Mouse (Mus musculus) telencephalon, adult 2 months (tissue): ENCODE results near the gene Camta1.
A peak's percentile ranks its signal among the peaks of the same experiment; 100 is the strongest.

ENCODE experiments used
- DNase-seq: peaks from one replicate; pipeline ENCODE4 v3.0.0-alpha.2; 2011; ENCODE audit warnings: low read depth, low spot score

The Camta1 gene

DNA sequence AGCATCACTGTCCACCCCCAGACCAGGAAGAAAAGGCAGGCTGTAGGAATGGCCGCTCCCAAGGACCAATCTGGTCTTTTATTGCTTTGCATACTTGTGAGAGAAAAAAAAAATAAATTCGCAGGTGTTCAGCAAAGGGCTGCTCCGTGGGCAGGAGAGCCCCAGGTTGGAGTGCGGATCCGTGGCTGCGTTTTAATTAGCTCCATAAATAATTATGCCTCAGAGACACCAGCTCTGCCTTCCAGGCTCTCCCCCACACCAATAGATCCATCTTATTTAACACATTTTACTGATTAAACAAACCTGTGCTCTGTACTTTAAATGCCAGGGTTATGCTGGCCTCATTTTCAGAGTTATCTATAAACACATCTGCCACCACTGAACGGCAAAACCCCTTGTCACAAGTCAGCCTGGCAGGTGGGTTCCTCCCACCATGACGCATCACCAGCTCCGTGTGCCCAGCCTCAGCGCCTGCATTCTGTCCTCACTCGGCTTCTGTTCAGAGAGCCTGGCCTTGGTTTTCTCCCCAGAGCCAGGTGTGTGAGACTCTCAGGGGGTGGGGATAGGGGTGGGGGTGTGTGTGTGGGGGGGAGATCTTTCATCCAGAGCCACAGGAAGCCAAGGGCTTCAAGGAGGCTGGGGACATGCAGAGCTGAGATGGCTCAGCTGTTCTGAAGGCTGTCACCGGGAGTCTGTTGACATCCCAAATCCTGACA lies 475.5 kb downstream of the Camta1 start:
- DNase-seq = peak; percentile 18

DNA sequence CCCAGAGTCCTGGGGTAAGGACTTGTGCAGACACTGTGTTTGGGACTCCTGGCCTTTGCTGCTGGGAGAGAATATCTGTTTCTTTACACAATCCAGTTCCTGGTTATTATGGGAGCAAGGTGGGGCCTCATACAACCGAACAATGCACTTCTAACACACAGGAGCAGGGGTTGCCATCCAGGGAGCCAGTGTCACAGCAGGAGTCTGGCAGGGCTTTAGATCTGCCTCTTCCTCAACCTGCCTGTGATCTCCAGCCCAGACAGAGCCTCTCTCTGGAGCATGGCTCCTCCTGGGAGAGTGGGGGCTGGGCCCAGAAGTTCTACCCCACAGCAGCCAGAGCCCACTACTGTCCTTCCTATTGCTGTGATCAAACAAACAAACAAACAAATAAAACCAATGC lies 483.9 kb downstream of the Camta1 start:
- DNase-seq = no peak

DNA sequence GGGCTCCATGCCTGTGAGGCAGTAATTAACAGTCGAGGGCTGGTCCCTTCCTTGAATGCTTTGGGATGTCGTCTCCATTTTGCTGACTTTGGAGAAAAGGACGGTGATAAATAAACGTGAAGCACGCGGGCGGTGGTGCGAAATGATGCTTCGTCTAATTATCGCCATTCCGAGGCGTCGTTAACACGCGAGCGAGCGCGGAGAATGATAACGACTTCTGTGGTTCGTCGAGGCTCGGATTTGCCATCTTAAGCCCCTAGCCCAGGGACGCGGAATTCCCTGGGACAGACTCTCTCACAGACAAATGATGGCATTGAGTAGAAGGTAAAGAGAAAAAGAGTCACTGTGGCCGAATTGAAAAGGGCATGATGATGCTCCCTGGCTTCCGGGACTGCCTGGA lies 485.4 kb downstream of the Camta1 start:
- DNase-seq = no peak

DNA sequence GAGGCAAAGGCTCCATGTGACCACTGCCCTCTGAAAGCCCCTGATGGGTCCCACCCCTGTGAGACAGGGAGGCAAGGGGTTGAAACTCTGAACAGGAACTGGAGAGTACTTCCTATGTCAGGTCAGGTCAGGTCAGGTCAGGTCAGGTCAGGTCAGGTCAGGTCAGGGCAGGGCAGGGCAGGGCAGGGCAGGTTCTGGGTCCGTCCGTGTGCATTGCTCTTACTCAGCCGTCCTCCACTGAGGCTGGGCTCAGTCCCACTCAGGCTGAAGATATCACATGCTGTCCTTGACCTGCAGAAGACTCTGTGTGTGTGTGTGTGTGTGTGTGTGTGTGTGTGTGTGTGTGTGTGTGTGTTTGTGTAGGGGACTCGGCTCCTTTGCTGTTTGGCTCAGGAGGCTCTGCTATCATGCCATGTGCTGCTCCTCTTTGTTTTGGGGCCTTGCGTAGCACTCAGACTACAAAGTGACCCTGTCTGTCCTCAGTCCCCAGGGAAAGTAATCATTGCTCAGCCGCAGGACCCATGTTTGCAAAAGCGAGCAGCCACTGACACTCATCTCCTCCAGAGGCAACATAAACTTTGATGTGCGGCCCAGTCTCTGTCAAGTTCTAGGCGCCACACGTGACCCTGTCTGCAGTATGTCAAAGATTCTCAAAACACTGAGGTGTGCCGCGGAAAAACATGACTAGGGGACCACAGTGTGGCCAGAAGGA lies 488.7 kb downstream of the Camta1 start:
- no peak for DNase-seq

DNA sequence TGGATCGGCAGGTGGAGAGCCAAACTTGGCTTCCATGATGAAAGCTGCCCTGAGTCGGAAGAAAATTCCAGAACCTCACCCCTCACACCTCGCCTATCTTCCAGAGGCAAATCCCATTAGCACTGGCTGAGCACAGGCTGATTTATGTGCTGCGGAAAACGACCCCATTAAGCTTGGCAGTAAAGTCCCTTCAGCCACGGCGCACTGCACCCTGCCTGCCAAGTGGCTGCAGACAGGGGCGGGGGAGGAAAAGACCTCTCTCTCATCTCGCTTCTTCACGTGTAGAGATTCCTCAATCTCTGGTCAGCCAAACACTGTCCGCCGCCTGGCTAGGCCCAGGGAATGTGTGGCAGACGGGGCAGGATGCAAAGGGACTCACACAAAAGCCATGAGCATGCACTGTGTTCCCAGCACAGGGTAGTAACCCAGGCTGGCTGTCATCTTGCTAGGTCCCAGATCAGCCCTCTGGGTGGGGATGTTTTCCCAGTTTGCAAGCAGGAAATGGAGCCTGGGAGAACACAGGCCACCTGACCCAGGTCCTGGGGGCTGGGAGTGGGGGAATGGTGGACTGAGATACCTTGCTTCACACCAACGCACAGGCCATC lies 494.6 kb downstream of the Camta1 start:
- no peak for DNase-seq

DNA sequence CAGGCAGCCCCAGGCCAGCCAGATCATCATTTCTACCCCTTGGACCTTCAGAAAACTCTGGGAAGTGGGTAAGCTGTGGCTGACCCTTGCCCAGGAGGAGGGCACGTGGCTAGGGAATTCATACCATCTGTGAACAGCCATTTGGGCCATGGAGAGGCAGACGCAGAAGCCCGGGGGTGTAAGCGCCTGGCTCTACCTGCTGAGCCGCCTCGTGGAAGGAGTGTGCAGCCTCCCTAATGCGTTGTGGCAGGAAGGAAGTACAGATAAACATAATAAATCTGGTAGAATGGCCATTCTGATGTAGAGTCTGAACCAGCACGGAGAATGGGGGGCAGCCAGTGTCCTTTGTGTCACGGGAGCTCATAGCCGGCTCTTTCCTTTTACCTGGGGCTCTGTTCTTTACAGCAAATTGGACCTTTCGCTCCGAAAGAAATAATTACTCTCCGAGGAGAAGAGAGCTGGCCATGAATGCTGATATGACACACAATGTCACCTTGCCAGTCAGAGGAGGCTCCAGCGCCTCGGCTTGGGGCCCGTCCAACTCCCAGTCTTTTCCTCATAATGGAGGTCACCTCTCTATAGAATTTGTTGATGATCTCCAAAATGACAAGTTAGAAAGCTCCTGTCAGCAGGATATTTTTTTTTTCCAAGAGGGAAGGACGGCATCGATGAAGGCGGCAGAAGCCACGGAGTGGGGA lies 500.6 kb downstream of the Camta1 start:
- no peak for DNase-seq

DNA sequence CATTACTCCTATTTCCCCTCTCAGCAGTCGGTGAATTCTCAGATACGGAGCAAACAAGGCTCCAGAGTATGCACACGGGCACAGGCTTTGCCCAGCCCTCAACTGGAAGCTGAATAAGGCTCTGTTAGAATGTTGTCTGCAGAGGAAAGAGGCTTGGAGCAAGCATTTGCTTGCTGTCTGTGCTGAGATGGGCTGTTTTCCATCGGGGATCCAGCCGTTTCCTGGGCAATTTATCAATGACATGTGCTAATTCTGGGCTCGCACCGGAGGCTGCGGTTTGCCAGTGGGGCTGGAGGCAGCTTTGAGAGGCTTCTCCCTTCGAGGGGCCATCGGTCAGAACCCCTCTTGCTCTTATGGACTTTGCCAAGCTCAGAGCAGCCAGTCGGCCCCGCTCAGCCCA lies 506.2 kb downstream of the Camta1 start:
- no peak for DNase-seq

DNA sequence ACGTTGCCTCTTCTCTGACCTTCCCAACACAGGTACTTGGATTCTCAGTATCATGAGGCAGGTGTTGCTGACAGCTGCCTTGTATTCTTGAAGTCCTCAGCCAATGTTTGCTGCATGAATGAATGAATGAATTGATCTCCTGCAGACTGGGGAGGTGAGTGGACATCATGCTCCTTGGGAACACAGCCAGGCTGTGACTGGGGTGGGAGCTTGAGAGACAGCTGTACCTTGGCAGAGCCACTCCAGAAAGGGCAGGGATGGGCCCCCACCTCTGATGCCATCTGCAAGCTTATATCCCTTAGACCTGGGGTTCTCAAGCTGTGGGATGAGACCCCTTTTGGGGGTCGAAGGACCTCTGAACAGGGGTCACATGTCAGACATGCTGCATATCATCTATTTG lies 508.9 kb downstream of the Camta1 start:
- no peak for DNase-seq

DNA sequence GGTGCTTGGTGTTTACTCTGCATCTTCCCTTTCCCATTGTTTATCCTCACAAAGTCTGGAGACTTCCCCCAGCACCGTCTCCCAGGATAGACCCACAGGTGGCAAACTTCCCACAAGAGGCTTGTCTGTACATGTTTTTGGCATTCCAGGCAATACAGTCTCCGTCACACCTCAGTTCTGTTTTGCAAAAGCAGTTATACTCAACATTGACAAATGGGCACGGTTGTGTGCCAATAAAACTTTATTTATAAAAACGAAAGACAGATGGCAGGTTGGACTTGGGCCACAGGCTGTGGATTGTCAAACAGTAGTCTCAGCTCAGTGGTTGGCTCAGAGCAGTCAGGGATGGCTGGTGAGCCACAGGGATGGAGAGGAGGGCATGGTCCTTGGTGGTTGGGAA lies 509.4 kb downstream of the Camta1 start:
- DNase-seq = no peak

DNA sequence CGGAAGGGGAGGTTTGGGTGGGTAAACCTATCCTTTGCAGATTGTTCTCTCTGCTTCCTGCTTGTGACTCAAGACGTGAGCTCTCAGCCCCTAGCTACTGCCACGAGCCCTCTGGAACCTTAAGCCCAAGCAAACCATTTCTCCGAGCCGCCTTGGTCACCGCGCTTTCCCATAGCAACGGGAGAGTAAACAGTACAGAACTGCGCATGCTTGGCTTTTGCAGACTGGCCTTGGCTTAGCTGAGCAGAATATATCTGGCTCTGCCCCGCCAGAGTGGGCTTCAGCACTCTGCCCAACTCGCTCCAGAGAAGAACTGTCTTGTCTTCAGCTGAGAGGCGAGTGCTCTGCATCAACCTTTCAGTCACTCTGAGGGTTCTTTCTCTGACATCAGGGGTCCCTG lies 509.9 kb downstream of the Camta1 start:
- DNase-seq = no peak

DNA sequence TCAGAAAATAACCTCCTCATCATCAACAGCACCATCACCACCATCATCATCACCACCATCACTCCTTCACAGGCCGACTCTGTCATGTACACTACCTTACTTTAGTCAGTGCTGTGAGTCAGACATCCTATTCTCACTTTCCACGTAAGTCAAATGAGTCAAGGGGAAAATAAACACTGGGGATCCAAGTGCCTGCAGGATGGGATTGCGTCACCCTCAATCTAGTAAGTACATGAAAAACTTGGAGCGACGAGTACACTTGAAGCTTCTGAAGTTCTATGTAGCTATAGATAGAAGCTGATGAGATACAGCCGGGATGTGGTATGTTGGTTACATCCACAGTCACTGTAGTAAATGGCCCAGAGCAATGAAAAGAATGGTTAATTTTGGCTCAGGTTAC lies 514.1 kb downstream of the Camta1 start:
- no peak for DNase-seq

DNA sequence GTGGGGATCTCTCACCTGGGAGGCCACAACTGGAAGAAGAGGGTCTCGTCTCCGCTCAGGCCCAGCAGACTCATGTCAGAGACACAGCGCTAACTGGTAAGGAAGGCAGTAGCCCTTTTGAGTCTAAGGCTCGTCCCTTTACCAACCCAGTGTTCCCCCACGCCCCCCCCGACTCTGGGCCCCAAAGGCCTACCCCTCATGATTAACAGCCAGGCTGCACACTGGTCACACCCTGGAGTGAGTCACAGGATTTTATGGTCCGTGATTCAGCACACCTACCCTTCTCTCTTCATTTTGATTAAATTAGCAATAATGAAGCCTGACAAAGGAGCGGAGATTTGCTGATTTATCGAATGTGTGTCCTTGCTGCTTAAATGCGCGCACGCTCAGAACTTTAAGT lies 515.0 kb downstream of the Camta1 start:
- DNase-seq = no peak

DNA sequence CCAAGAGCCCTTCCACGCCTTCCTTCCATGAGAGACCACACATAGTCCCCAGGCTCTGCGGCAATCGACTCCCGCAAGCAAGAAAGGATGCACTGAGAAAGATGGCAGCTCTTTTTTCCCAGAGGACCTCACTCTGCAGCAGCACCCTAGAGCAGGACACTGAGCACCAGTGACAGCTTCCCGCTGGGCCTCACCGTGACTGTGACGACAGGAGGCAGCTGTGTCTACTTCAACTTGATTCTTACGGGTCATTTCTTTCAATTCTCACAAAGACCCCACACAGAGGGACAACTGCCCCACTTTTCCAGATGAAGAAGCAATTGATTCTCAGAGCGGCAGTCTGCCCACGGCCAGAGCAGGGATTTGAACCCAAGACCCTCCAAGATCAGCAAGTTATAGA lies 516.9 kb downstream of the Camta1 start:
- no peak for DNase-seq

DNA sequence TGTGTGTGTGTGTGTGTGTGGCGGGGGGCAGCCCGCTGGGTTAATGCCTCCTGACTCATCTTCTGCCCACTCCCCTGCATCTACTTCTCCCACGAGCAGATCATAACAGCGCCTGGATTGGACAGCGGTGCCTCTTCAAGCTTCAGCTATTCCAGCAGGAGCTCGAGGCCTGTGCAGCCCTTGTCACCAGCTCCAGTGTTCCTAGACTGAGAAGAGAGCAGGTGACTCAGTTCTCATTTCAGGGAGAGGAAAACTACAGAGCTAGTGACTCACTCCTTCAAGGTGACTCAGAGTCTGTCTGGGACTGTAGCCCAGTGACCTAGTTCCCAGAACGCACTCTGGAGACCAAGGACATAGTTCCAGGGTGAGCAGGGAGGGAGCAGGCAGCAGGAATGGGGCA lies 522.3 kb downstream of the Camta1 start:
- DNase-seq = peak; percentile 74

DNA sequence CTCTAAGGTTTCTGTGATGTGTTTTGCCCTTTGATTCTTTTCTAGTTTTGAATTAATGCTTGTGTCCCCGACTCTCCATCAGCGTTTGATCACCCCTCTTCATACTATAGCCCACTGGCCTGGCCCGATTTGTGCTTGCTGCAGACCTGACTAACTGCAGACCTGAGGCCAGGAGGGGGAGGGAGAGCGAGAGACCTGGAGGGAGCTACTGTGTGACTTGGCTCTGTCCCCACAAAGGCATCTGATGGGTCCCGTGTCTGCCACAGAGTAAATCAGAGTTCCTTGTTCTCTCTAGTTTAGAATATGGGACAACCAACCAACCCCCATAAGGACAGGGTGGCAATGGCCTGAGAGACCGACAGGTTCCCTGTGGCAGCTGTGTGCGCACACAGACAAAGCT lies 522.7 kb downstream of the Camta1 start:
- DNase-seq = no peak

DNA sequence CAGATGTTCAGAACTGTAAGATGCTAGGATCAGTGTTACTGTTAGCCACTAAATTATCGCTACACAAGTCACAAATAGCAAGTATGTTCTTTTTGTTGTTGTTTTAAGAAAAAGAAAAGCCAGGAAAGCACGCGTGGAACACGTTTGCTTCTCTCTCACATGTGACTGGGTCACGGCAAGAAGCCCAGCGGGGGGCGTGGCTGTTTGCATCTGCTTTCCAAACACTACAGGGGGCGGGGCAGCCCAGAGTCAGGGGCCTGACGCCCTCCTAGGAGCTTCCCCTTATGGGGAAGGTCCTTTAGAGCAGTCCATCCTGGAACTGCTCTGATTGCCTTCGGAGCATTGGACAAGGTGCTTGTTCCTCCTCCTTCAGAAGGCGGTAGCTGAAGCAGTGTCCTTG lies 524.1 kb downstream of the Camta1 start:
- DNase-seq = no peak

DNA sequence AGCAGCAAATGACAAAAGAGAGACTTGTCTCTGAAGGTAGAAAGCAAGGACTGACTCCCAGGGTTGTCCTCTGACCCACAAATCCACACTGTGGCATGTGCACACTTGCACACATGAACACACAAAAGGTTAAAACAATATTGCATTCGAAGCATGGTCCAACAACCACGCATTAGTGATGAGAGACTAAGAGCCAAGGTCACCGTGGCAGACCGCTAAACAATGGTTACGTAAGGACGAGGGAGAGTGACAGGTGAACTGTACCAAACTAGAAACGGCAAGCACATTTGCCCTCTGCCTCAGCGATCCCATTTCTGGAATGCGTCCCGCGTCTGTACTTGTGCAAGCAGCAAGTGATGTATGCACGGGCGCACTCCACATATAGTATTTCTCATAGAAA lies 525.3 kb downstream of the Camta1 start:
- DNase-seq = no peak

DNA sequence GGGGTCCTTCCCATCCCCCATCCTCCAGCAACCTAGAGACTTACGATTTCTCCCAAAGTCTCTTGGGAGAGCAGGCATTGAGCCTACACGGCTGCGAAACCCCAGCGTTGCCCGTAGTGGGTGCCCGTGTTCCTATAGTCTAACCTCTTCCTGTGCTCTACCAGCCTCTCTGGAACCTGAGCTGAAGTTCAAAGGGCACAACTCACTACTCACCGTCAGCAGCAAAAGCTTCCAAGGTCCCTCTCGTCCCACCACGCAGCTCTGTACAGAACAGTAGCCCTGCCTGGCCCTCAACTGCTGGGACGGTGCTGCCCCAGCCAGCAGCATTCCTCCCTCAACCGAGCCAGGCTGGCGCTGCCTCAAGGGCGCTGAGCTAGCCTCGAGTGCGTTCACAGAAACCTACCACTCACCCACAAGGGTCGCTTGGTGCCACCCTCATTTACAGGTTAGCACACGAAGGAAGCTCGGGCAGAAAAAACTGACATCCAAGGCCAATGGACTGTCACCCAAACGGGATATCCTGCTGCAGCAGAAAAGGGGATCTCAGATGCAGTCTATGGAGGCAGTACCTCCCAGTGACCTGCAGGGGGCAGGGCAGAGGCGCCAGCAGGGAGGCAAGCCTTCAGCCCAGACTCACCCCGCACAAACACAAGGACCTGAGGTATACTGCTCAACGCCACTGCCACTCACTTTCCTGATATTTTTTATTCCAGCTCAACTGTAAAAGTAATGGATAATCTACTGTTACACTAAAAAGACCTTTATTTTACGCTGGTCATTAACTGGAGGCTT lies 526.5 kb downstream of the Camta1 start:
- DNase-seq = no peak

DNA sequence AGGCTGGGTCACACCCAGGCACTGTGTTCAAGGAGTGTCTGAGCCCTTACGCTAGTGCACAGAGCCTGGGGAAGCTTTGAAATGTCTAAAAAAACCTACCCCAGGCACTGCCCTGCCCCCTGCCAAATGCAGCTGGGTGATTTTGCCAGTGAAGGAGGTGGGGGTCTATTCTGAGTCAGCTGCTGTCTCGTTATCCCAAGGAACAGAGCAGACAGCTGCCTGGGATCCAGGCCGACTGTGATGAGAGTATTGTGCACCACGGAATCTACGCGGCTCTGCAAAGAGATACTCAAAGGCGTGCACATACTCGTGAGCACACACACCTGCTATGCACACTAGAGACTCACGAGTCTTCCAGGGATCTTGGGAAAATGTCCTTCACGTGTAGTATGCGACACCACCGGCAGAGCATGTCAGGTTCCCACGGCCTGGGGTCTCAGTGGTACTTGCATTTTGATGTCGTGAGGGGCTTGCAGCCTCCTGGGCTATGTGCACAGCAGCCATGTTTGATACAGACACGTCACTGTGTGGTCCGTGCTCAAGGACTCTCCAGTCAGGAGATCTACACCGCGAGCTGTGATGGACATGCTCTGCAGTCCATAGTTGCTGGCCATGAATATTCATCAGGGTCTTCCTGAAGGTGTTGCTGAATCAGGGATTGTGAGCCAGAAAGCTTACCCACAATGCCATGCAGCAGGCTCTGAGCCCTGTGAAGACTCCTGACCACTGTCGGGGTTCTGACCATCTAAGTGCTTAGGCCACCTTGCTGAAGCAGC lies 529.4 kb downstream of the Camta1 start:
- no peak for DNase-seq

DNA sequence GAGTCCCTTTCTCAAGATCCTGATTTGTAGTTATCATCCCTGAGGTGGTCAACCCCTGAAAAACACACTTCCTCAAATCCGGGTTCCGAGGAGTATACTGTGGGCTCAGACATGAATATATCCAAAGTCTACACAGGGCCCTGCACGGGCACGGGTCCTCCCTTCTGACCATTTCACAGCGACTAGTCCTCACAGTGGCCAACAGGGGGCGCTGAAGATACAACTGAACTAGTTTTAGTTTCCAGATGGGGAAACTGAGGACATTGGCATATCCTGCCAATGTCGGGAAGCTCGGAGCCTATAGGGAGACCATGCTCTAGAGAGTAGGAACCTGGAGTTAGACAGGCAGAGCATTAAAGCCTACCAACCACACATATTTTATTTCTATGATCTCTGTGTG lies 530.7 kb downstream of the Camta1 start:
- DNase-seq = no peak

DNA sequence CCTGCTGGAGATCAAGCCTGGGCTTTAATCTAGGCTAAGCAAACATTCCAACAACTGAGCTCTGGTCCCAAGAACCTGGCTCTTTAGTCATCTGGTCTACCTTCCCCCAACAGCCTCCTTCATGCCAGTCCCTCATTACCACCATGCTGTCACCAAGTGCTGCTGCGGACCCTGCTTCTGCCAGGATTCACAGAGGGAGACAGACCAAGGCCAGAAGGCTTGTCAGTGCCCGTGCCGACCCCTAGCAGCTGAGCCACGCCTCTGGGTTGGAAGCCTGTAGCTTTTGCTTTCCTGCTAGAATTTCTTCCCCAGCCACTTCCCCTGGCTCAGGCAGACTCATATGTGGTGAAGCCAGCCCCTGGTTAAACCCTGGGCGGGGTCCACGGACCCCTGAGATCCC lies 533.6 kb downstream of the Camta1 start:
- DNase-seq = no peak
